Mouse (Mus musculus) heart, adult 2 months (tissue): ENCODE measurements around the gene Palld.

ENCODE experiments used
- CTCF ChIP-seq: fragments of 200-600 bp; IDR thresholded peaks from 2 replicates; pipeline ENCODE4 v1.8.1; 2022; ENCODE audit warnings: antibody characterized with exemption, mild to moderate bottlenecking, moderate library complexity
- POLR2A ChIP-seq: fragments of 200-500 bp; IDR thresholded peaks from 2 replicates; pipeline ENCODE4 v1.6.1; 2011; ENCODE audit warnings: mild to moderate bottlenecking, low read depth, low read length, control low read depth; ENCODE audit not compliant: insufficient read depth

DNA sequence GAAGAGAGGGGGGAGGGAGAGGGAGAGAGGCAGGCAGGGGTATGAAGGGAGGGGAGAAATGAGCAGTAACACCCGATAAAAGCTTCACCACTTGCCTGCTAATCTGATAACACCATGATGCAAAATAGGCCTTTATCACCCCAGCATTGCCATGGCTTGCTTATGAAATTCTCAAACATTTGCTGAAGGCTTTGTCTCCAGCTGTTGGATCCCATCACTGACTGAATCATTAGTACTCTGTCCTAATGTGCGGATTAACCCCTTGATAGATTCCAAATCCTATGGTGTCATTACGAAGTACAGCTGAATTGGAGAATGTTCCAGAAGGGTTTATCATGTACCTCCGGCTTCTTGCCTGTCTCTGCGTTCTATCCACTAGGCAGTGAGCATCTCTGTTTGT, 55.0 kb downstream of the Palld start:
- TF ChIP-seq CTCF (no peak), POLR2A (no peak)
